ENCODE assay signal across 8 mouse cellular contexts in genomic region chr11:69395235-69395633, GRCm38 (mm10). TPM values are rescaled to one million over a fixed set of nuclear protein-coding genes. Genes with fewer than 3 reads are reported as not detected.
DNase-seq lines count a peak whose midpoint lies in the region; ATAC-seq and TF ChIP-seq lines count a peak whose summit lies in the region.
"Not testable (repeated sequence)": the region's sequence is repeated elsewhere in the genome, so short reads cannot be mapped to it uniquely, and the experiment has no call there.

Naa38 (plus strand) TSS chr11:69395487.
Cyb5d1 (minus strand) TSS chr11:69395631.

- H3K36me3 ChIP-seq in forebrain, embryonic 14.5 days (ENCODE audit: control insufficient read depth, insufficient read depth, low read length): peaks cover 22% of the 10 kb centered on the region
- H3K36me3 ChIP-seq in liver, postnatal 0 days (replicated peaks; ENCODE audit: insufficient read depth, low read length): not testable (repeated sequence)
- peaks cover 26% of the 10 kb centered on the region for H3K36me3 ChIP-seq in neural tube, embryonic 13.5 days

- DNase-seq in c-Kit-positive CD71-positive TER-119-positive erythroid progenitor cells, embryonic 14.5 days (ENCODE audit: low spot score): peak; percentile 90
- DNase-seq in forebrain, embryonic 14.5 days (ENCODE audit: low spot score): peak; percentile 95
- peak; percentile 93 to 94 for DNase-seq in heart, postnatal 10 days
- peak; percentile 93 for DNase-seq in layer of hippocampus, adult 11-12 months (ENCODE audit: low spot score)
- DNase-seq in liver, postnatal 0 days: peak; percentile 88
- DNase-seq in telencephalon, adult 2 months (ENCODE audit: low read depth, low spot score): peak; percentile 96

- peak within 1 kb of the TSS; percentile 92 for H3K27ac ChIP-seq in forebrain, embryonic 14.5 days (ENCODE audit: low read depth, low read length)
- H3K27ac ChIP-seq in liver, postnatal 0 days (ENCODE audit: low read depth): peak within 1 kb of the TSS; percentile 93
- H3K27ac ChIP-seq in neural tube, embryonic 13.5 days (replicated peaks): peak within 1 kb of the TSS; percentile 97

- ATAC-seq in CD4-positive, CD25-positive, alpha-beta regulatory T cell, adult 4 months: peak; percentile 74
- peak; percentile 81 for ATAC-seq in forebrain, embryonic 14.5 days
- ATAC-seq in liver, postnatal 0 days: peak; percentile 82
- ATAC-seq in neural tube, embryonic 13.5 days (ENCODE audit: low read depth): peak; percentile 85

- WGBS in forebrain, embryonic 14.5 days: under 1% methylated on average over 20 of the region's 24 CpGs
- under 1% methylated on average over 21 of the region's 24 CpGs for WGBS in liver, postnatal 0 days (ENCODE audit: insufficient replicate concordance)
- under 1% methylated on average over 24 of the region's 24 CpGs for WGBS in neural tube, embryonic 13.5 days

- H3K27me3 ChIP-seq in forebrain, embryonic 14.5 days (replicated peaks; ENCODE audit: control insufficient read depth, insufficient read depth, low read length); liver, postnatal 0 days (ENCODE audit: insufficient read depth, low read length); neural tube, embryonic 13.5 days: not testable (repeated sequence)

- H3K4me2 ChIP-seq in forebrain, embryonic 14.5 days (ENCODE audit: low read length): peak within 1 kb of the TSS; percentile 73
- peak within 1 kb of the TSS; percentile 82 for H3K4me2 ChIP-seq in liver, postnatal 0 days (ENCODE audit: low read depth, low read length)
- H3K4me2 ChIP-seq in neural tube, embryonic 13.5 days: peak within 1 kb of the TSS; percentile 80

- intact Hi-C loops in heart, postnatal 10 days (cut with DNase I): loop anchor here (2.0 kb wide), 1 partner anchor 70 kb away; no protein-coding TSS in a partner anchor

- peak within 1 kb of the TSS; percentile 73 for H3K9ac ChIP-seq in forebrain, embryonic 14.5 days (ENCODE audit: low read length)
- peak within 1 kb of the TSS; percentile 81 for H3K9ac ChIP-seq in liver, postnatal 0 days (replicated peaks)
- peak within 1 kb of the TSS; percentile 83 for H3K9ac ChIP-seq in neural tube, embryonic 13.5 days

- not testable (repeated sequence) for H3K9me3 ChIP-seq in forebrain, embryonic 14.5 days (replicated peaks; ENCODE audit: control insufficient read depth, low read length); liver, postnatal 0 days (ENCODE audit: low read length); neural tube, embryonic 13.5 days

- peaks cover 11% of the 10 kb centered on the region for H3K4me1 ChIP-seq in forebrain, embryonic 14.5 days (ENCODE audit: control insufficient read depth, insufficient read depth, low read length)
- peaks cover 11% of the 10 kb centered on the region for H3K4me1 ChIP-seq in liver, postnatal 0 days (ENCODE audit: insufficient read depth)
- peaks cover 34% of the 10 kb centered on the region for H3K4me1 ChIP-seq in neural tube, embryonic 13.5 days (replicated peaks)

- TF ChIP-seq EP300 in liver, postnatal 0 days (IDR thresholded peaks at IDR 0.05; ENCODE audit: low read depth): not testable (repeated sequence)

- not testable (repeated sequence) for TF ChIP-seq CTCF in liver, postnatal 0 days (IDR thresholded peaks at IDR 0.05; ENCODE audit: low read depth)

- H3K4me3 ChIP-seq in forebrain, embryonic 14.5 days (ENCODE audit: low read depth, low read length): peak within 1 kb of the TSS; percentile 55
- H3K4me3 ChIP-seq in liver, postnatal 0 days (ENCODE audit: low read depth, low read length): peak within 1 kb of the TSS; percentile 66
- peak within 1 kb of the TSS; percentile 54 for H3K4me3 ChIP-seq in neural tube, embryonic 13.5 days

RNA-seq across cellular contexts. Expression of gene Naa38, which starts in this region (rescaled TPM):
- polyA plus RNA-seq in CD4-positive, CD25-positive, alpha-beta regulatory T cell, adult 4 months (2017; shearing (Covaris generic)): 100 to 1,000 TPM in 1 of 2 experiments, 10 to 100 TPM in 1; 87.8 to 116 TPM
- 106 and 142 TPM in 2 replicates for polyA plus RNA-seq in forebrain, embryonic 14.5 days (2014; fragmentation: Nextera tagmentation; extraction: Ambion mirVana)
- total RNA-seq in heart, postnatal 10 days (2021): 10 to 100 TPM; 94.1 to 95.0 TPM
- 83.7 and 83.9 TPM in 2 replicates for polyA plus RNA-seq in liver, postnatal 0 days (2015; fragmentation: Nextera tagmentation; extraction: Ambion mirVana)
- polyA plus RNA-seq in neural tube, embryonic 13.5 days (2015; fragmentation: Nextera tagmentation; extraction: Ambion mirVana): 112 and 117 TPM in 2 replicates

RNA-seq across cellular contexts. Expression of gene Cyb5d1, which starts in this region (rescaled TPM):
- polyA plus RNA-seq in CD4-positive, CD25-positive, alpha-beta regulatory T cell, adult 4 months (2017; shearing (Covaris generic)): 10 to 100 TPM; 17.0 to 28.2 TPM
- 31.1 and 36.4 TPM in 2 replicates for polyA plus RNA-seq in forebrain, embryonic 14.5 days (2014; fragmentation: Nextera tagmentation; extraction: Ambion mirVana)
- 10 to 100 TPM; 27.5 to 30.2 TPM for total RNA-seq in heart, postnatal 10 days (2021)
- polyA plus RNA-seq in liver, postnatal 0 days (2015; fragmentation: Nextera tagmentation; extraction: Ambion mirVana): 4.7 and 5.4 TPM in 2 replicates
- polyA plus RNA-seq in neural tube, embryonic 13.5 days (2015; fragmentation: Nextera tagmentation; extraction: Ambion mirVana): 36.2 and 39.2 TPM in 2 replicates

Comparison
In these comparisons a context has a peak if more than half of its experiments do, and no peak if none do; other contexts are left out.
1. Peak in every context shown above with its lines: DNase-seq, ATAC-seq, H3K4me3 ChIP-seq and H3K27ac ChIP-seq.